Mouse (Mus musculus) liver, embryonic 14.5 days (tissue): ENCODE data around the gene Rap1gds1. TPM values are rescaled to one million over a fixed set of nuclear protein-coding genes. Genes with fewer than 3 reads are reported as not detected.

Experiments
- ATAC-seq: fragments of 200-750 bp; cut with Nextera tagmentation; 2 replicates; pipeline ENCODE4 v1.8.0; 2017; ENCODE audit warnings: moderate number of reproducible peaks, mild to moderate bottlenecking, moderate library complexity; ENCODE audit not compliant: insufficient read depth
- DNase-seq, 3 experiments: peaks; one replicate each; pipeline ENCODE4 v3.0.0-alpha.2; 2012 to 2013; ENCODE audit warnings: low read depth in 3 of 3, low spot score in 3 of 3
- H3K27ac ChIP-seq: fragments of 300-500 bp; sonication (generic); 2 replicates; pipeline ENCODE4 v1.5.1; 2014; ENCODE audit warnings: moderate library complexity, mild to moderate bottlenecking, control low read depth, inconsistent platforms
- H3K27me3 ChIP-seq: fragments of 300-500 bp; sonication (generic); 2 replicates; pipeline ENCODE4 v1.6.1; 2014; ENCODE audit warnings: mild to moderate bottlenecking, low read length, moderate library complexity; ENCODE audit not compliant: control insufficient read depth, insufficient read depth
- H3K36me3 ChIP-seq: fragments of 300-500 bp; sonication (generic); replicated peaks from 2 replicates; pipeline ENCODE4 v1.6.1; 2014; ENCODE audit warnings: low read depth; ENCODE audit not compliant: control insufficient read depth, insufficient read depth
- H3K4me1 ChIP-seq, 2 experiments: fragments of 200-500 bp in 1 of 2; fragments of 300-500 bp in 1 of 2; sonication (generic) in 1 of 2; replicated peaks; 2 replicates each; pipeline ENCODE4 v1.6.1; 2012 to 2014; ENCODE audit warnings: antibody characterized with exemption in 1 of 2, inconsistent platforms in 1 of 2, low read length in 1 of 2; ENCODE audit not compliant: control insufficient read depth in 2 of 2, insufficient read depth in 2 of 2
- H3K4me2 ChIP-seq: fragments of 300-500 bp; sonication (generic); 2 replicates; pipeline ENCODE4 v1.6.1; 2014; ENCODE audit warnings: low read depth, mild to moderate bottlenecking, control low read depth, moderate library complexity
- H3K4me3 ChIP-seq, 2 experiments: fragments of 200-500 bp in 1 of 2; fragments of 300-500 bp in 1 of 2; sonication (generic) in 1 of 2; 2 replicates each; pipeline ENCODE4 v1.5.1; 2012 to 2014; ENCODE audit warnings: low read depth in 2 of 2, low read length in 2 of 2, mild to moderate bottlenecking in 2 of 2, control low read depth in 1 of 2, inconsistent platforms in 1 of 2, moderate library complexity in 1 of 2; ENCODE audit not compliant: insufficient read depth in 1 of 2
- H3K9ac ChIP-seq: fragments of 300-500 bp; sonication (generic); replicated peaks from 2 replicates; pipeline ENCODE4 v1.6.1; 2014; ENCODE audit warnings: mild to moderate bottlenecking, control low read depth, moderate library complexity
- H3K9me3 ChIP-seq: fragments of 300-500 bp; sonication (generic); 2 replicates; pipeline ENCODE4 v1.6.1; 2016; ENCODE audit warnings: low read length, mixed read lengths; ENCODE audit not compliant: control insufficient read depth
- CTCF ChIP-seq: IDR thresholded peaks from 2 replicates; pipeline ENCODE4 v1.5.1; 2016; ENCODE audit warnings: antibody characterized with exemption, low read depth, control low read depth
- EP300 ChIP-seq: IDR thresholded peaks from 2 replicates; pipeline ENCODE4 v1.6.1; 2016; ENCODE audit warnings: antibody characterized with exemption, low read depth
- WGBS: fragments of 180-500 bp; shearing (Covaris S2); extraction: QIAGEN DNeasy Blood & Tissue Kit; methylation state at CpG from one replicate; pipeline ENCODE4 v1.1.7; 2014; ENCODE audit not compliant: insufficient replicate concordance; 5-methylcytosine and 5-hydroxymethylcytosine counted together
- polyA plus RNA-seq, 2 experiments: library from polyadenylated mRNA; depleted of rRNA in 1 of 2; stranded (reverse) in 1 of 2; unstranded in 1 of 2; fragments of >200 nt; fragmentation: Nextera tagmentation in 1 of 2; extraction: Ambion mirVana in 1 of 2; gene quantifications; 2 replicates each; pipeline versions ENCODE4 v1.2.1 to v1.2.3; 2012 to 2014

The Rap1gds1 gene
- polyA plus RNA-seq, 2 experiments, result 7.0 to 11.9 TPM

DNA sequence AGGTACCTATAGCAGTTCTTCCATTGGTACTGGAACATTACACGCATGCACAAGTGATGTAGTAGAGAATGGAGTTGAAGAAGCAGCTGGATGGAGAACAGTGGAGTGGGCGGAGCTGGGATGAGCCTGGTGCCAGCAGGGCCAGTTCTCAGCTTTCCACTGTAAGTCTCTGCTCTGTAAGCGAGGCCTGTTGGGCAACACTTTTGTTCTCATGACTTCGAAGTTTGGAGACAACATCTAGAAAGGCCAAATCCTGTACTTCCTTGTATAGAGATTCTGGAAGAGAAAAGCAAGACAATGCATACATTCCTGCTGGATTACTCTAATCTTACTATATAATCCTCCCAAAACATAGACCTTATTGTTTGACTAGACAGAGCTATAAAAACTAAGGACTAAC lies 147.6 kb downstream of the Rap1gds1 start:
- H3K4me2 ChIP-seq, result no peak overlapping the region
- H3K27ac ChIP-seq, result no peak overlapping the region
- H3K9me3 ChIP-seq, result no peaks in the 10 kb centered on the region
- no peaks in the 10 kb centered on the region for H3K36me3 ChIP-seq
- no peak overlapping the region for H3K9ac ChIP-seq
- WGBS, result 64% methylated on average over 4 of the region's 4 CpGs
- DNase-seq (no peak), ATAC-seq (no peak)
- H3K27me3 ChIP-seq, result no peaks in the 10 kb centered on the region
- no peak overlapping the region for H3K4me3 ChIP-seq
- no peaks in the 10 kb centered on the region for H3K4me1 ChIP-seq
- TF ChIP-seq CTCF (no peak), EP300 (no peak)

DNA sequence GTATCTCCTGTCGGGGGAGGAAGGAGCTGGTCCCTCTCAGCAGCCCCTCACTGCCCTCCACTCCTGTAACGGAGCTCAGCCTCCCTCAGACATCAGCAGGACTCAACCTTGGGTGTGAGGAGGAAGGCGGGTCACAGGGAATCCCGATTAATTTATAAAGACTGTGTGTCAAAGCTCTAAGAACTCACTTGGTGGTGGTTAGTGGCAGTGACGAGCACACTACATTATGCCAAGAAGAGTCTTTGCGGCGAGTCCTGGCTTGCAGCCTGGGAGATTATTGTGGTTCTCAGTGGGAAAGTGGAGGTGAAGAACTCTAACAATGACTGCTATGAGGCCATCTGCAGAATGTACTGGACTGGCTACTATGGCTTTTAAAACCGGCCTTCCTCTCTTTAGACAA lies 148.8 kb downstream of the Rap1gds1 start:
- H3K9ac ChIP-seq, result no peak overlapping the region
- no peak for DNase-seq
- H3K4me1 ChIP-seq, result no peaks in the 10 kb centered on the region
- no peak overlapping the region for H3K4me3 ChIP-seq
- H3K27me3 ChIP-seq, result no peaks in the 10 kb centered on the region
- no peaks in the 10 kb centered on the region for H3K9me3 ChIP-seq
- no peaks in the 10 kb centered on the region for H3K36me3 ChIP-seq
- ATAC-seq, result no peak
- H3K4me2 ChIP-seq, result no peak overlapping the region
- TF ChIP-seq CTCF (no peak), EP300 (no peak)
- WGBS, result 79% methylated on average over 8 of the region's 8 CpGs
- H3K27ac ChIP-seq, result no peak overlapping the region

DNA sequence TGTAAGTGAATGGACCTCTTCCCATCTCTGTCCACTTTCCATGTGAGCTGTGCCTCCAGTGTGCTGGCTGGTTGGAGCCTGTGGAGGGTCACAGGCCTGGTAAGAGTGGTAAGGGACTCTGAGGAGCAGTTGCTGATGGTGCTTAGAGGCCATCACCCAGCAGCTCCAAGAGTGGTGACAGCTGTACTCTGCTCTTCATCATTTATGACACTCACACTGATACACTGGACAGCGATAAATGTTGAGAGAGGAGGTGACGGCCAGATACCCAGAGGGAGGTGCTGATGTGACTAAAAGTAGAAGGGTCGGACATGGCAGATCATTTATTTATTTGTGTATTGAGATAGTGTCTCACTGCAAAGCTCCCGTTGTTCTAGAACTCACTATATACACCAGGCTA lies 156.8 kb downstream of the Rap1gds1 start:
- DNase-seq (no peak), ATAC-seq (no peak)
- no peak overlapping the region for H3K4me2 ChIP-seq
- no peaks in the 10 kb centered on the region for H3K9me3 ChIP-seq
- no peaks in the 10 kb centered on the region for H3K4me1 ChIP-seq
- H3K27ac ChIP-seq, result no peak overlapping the region
- H3K9ac ChIP-seq, result no peak overlapping the region
- H3K27me3 ChIP-seq, result no peaks in the 10 kb centered on the region
- no peak overlapping the region for H3K4me3 ChIP-seq
- H3K36me3 ChIP-seq, result no peaks in the 10 kb centered on the region
- WGBS, result 82% methylated on average over 4 of the region's 4 CpGs
- TF ChIP-seq CTCF (no peak), EP300 (no peak)

DNA sequence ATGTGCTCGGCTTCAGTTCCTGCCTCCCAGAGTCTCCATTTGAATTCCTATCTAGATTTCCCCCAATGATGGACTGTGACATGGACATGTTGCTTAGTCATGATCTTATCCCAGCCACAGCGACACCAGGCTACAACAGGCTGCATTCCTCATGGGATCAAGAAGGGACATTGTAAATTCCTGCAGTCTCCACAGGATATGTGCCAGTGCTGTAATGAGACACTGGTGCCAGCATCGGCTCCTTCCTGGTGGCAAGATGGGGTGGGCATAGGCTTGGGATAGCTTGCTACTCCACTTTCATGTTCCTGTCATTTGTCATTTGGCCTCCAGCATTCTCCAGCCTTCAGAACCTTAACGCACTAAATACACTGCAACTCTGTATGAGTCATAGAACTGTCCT lies 158.0 kb downstream of the Rap1gds1 start:
- Histone ChIP-seq H3K4me2 (no peak overlapping the region), H3K9me3 (no peaks in the 10 kb centered on the region), H3K36me3 (no peaks in the 10 kb centered on the region), H3K4me1 (no peaks in the 10 kb centered on the region), H3K27me3 (no peaks in the 10 kb centered on the region), H3K4me3 (no peak overlapping the region), H3K27ac (no peak overlapping the region), H3K9ac (no peak overlapping the region)
- WGBS, result 60% methylated on average over 4 of the region's 4 CpGs
- TF ChIP-seq EP300 (no peak), CTCF (no peak)
- DNase-seq (no peak), ATAC-seq (no peak)

DNA sequence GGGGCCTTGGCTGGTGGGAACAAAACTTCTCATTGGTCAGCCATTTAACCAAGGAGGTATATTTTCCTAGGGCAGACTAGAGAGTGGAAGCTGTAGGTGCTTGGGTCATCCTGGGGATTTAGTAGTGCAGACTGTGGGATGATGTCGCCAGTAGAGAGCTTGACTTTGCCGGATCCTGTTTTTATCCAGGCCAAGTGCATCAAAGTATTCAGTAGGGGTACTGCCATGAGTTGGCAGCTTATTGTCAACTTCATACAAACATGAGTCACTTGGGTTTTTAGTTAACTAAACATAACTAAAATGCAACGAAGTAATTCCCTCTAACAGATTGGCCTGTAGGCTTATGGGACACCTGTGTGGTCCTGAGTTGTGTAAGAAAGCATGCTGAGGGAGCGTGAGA lies 158.4 kb downstream of the Rap1gds1 start:
- no peak for ATAC-seq
- no peaks in the 10 kb centered on the region for H3K27me3 ChIP-seq
- no peaks in the 10 kb centered on the region for H3K4me1 ChIP-seq
- no peak overlapping the region for H3K4me2 ChIP-seq
- no peak overlapping the region for H3K27ac ChIP-seq
- no peaks in the 10 kb centered on the region for H3K9me3 ChIP-seq
- DNase-seq, result no peak
- H3K9ac ChIP-seq, result no peak overlapping the region
- no peaks in the 10 kb centered on the region for H3K36me3 ChIP-seq
- no peak for TF ChIP-seq CTCF
- no peak for TF ChIP-seq EP300
- WGBS, result 71% methylated on average over 4 of the region's 4 CpGs
- H3K4me3 ChIP-seq, result no peak overlapping the region
